Mouse (Mus musculus) cortical plate, adult 2 months (tissue): ENCODE results near the gene Bloc1s3.

Experiments used
- CTCF ChIP-seq: fragments of 200-500 bp; IDR thresholded peaks from 2 replicates; pipeline ENCODE4 v1.5.1; 2011; ENCODE audit warnings: mild to moderate bottlenecking, control low read depth, low read length; ENCODE audit not compliant: insufficient read depth; ENCODE audit errors: extremely low read depth
- POLR2A ChIP-seq: fragments of 200-500 bp; IDR thresholded peaks from 2 replicates; pipeline ENCODE4 v1.6.1; 2011; ENCODE audit warnings: mild to moderate bottlenecking, low read length, control low read depth; ENCODE audit not compliant: insufficient read depth; ENCODE audit errors: extremely low read depth

- TF ChIP-seq CTCF (no peak), POLR2A (no peak)
Measured at GRCm38 (mm10) chr7:19512353-19512752, 4.2 kb upstream of the Bloc1s3 start.
